Mouse (Mus musculus): ENCODE measurements at regions not wholly inside any gene's neighbourhood (a gene's known extent, or its start where the extent isn't known, plus 50 kb on each side); places are given as distances from the start of the nearest gene placed in this dataset.

DNA sequence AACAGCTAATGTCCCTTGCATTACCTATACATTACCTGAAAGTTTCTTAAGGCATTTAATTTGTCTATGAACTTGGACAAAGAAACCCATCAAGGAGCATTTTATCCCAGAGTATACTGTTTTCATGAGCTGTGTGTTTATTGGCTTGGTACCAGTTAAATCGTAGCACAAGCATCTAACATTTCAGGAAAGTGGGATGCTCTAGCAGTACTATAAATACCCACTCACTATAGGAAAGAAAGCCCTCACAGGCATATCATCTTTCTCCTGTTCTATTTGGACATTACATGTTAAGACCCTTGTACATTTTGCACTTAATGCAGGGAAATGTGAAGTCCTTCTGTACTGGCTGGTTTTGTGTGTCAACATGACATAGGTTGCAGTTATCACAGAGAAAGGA lies 163.9 kb downstream of the Ptprc start:
- ATAC-seq = no peak
- WGBS = 93% methylated on average over 1 of the region's 1 CpGs
- no peak overlapping the region for H3K4me2 ChIP-seq (ENCODE audit: low read length)
- H3K27ac ChIP-seq (ENCODE audit: low read length) = no peak overlapping the region
- no peaks in the 10 kb centered on the region for H3K36me3 ChIP-seq (ENCODE audit: control insufficient read depth, insufficient read depth, low read length)
- no peaks in the 10 kb centered on the region for H3K4me1 ChIP-seq (ENCODE audit: control insufficient read depth, insufficient read depth, low read length)
- no peak overlapping the region for H3K9ac ChIP-seq (ENCODE audit: low read depth, low read length)
- H3K4me3 ChIP-seq (ENCODE audit: low read depth, low read length) = no peak overlapping the region
- H3K27me3 ChIP-seq (ENCODE audit: control insufficient read depth, insufficient read depth, low read depth, low read length) = no peaks in the 10 kb centered on the region
- no peaks in the 10 kb centered on the region for H3K9me3 ChIP-seq (replicated peaks; ENCODE audit: control insufficient read depth, low read length, poor library complexity, severe bottlenecking)

DNA sequence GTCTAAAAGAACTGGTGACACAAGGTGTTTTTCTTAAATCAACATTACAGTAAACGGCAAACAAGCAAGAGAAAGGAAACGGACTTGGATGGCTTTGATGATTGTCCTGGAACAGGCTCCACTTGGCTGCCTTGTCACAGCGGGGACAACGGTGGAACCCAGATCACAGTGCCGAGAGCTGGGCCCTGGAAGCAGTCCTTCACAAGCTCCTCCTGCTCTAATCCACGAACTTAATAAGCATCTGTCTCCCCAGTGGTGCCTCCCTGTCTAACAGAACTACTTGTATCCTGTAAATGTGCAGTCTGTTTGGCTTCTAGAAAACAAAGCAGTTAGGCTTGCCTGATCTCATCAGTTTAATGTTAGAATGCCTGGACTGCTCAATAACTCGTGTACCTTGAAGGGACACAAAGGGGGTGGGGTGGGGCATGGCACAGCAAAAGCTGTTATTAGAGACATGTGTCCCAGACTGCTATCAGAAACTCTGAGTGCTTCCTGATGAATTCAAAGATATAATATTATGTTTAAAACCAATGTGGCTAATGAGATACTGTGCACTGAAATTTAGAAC lies 164.5 kb downstream of the Ptprc start:
- Histone ChIP-seq H3K27ac (ENCODE audit: low read length) (no peak overlapping the region), H3K4me3 (ENCODE audit: low read depth, low read length) (no peak overlapping the region), H3K4me1 (ENCODE audit: control insufficient read depth, insufficient read depth, low read length) (no peaks in the 10 kb centered on the region), H3K27me3 (ENCODE audit: control insufficient read depth, insufficient read depth, low read depth, low read length) (no peaks in the 10 kb centered on the region), H3K9me3 (replicated peaks; ENCODE audit: control insufficient read depth, low read length, poor library complexity, severe bottlenecking) (no peaks in the 10 kb centered on the region), H3K4me2 (ENCODE audit: low read length) (no peak overlapping the region), H3K36me3 (ENCODE audit: control insufficient read depth, insufficient read depth, low read length) (no peaks in the 10 kb centered on the region), H3K9ac (ENCODE audit: low read depth, low read length) (no peak overlapping the region)
- no peak for ATAC-seq
- 53% methylated on average over 7 of the region's 7 CpGs for WGBS

- H3K4me3 ChIP-seq (ENCODE audit: low read depth, low read length) = no peak overlapping the region
- 51% methylated on average over 1 of the region's 1 CpGs for WGBS
- ATAC-seq = no peak
- no peak overlapping the region for H3K9ac ChIP-seq (ENCODE audit: low read depth, low read length)
- no peaks in the 10 kb centered on the region for H3K4me1 ChIP-seq (ENCODE audit: control insufficient read depth, insufficient read depth, low read length)
- no peaks in the 10 kb centered on the region for H3K36me3 ChIP-seq (ENCODE audit: control insufficient read depth, insufficient read depth, low read length)
- H3K27ac ChIP-seq (ENCODE audit: low read length) = no peak overlapping the region
- no peaks in the 10 kb centered on the region for H3K27me3 ChIP-seq (ENCODE audit: control insufficient read depth, insufficient read depth, low read depth, low read length)
- no peaks in the 10 kb centered on the region for H3K9me3 ChIP-seq (replicated peaks; ENCODE audit: control insufficient read depth, low read length, poor library complexity, severe bottlenecking)
- H3K4me2 ChIP-seq (ENCODE audit: low read length) = no peak overlapping the region
Measured at GRCm38 (mm10) chr1:138006811-138007210, 168.7 kb downstream of the Ptprc start.

DNA sequence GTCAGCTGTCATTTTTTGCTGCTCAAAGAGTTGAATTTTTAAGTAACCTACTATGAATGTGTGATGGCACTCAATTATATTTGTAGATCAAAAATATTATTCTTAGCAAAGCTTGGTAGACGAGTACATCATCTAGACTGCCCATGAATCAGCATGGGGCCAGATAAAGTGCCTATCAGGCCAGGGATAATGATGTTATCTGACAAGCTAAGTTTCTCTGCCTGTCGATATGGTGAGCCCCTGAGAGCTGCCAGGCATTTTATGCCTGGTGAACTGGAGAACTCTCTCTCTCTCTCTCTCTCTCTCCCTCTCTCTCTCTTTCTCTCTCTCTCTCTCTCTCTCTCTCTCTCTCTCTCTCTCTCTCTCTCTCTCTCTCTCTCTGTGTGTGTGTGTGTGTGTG lies 171.2 kb downstream of the Ptprc start:
- Histone ChIP-seq H3K4me2 (ENCODE audit: low read length) (no peak overlapping the region), H3K36me3 (ENCODE audit: control insufficient read depth, insufficient read depth, low read length) (no peaks in the 10 kb centered on the region), H3K9ac (ENCODE audit: low read depth, low read length) (no peak overlapping the region), H3K27me3 (ENCODE audit: control insufficient read depth, insufficient read depth, low read depth, low read length) (no peaks in the 10 kb centered on the region), H3K27ac (ENCODE audit: low read length) (no peak overlapping the region), H3K9me3 (replicated peaks; ENCODE audit: control insufficient read depth, low read length, poor library complexity, severe bottlenecking) (no peaks in the 10 kb centered on the region), H3K4me1 (ENCODE audit: control insufficient read depth, insufficient read depth, low read length) (no peaks in the 10 kb centered on the region), H3K4me3 (ENCODE audit: low read depth, low read length) (no peak overlapping the region)
- WGBS = 39% methylated on average over 2 of the region's 2 CpGs
- no peak for ATAC-seq

DNA sequence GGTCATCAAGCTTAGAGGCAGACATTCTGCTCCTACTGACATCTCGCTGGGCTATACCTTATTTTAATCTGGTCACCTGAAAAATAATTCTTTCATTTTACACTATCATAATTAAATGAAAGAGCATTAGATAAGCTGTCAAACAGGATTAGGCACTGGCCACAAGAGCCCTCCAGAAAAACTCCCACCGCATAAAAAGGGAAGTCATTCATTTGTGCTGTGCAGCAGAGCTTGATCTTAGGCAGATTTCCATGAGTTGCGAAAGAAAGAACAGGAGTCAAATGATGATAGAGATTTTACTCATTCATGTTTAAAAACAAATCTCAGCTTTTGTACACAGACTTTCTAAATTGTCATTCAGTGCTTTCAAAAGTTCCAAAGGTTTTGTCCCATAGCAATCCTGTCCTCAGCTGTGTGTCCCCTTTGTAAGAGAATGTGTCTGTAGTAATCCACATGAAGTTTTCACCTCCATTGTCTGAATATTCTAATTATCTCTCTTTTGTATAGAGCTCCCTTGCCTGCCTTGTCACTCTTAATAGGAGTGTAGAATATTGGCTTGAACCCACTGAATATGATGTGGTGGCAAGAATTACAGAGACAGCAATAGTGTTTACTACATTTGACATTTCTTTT lies 176.1 kb downstream of the Ptprc start:
- Histone ChIP-seq H3K27ac (ENCODE audit: low read length) (no peak overlapping the region), H3K4me2 (ENCODE audit: low read length) (no peak overlapping the region), H3K36me3 (ENCODE audit: control insufficient read depth, insufficient read depth, low read length) (no peaks in the 10 kb centered on the region), H3K4me1 (ENCODE audit: control insufficient read depth, insufficient read depth, low read length) (no peaks in the 10 kb centered on the region), H3K9me3 (replicated peaks; ENCODE audit: control insufficient read depth, low read length, poor library complexity, severe bottlenecking) (no peaks in the 10 kb centered on the region), H3K4me3 (ENCODE audit: low read depth, low read length) (no peak overlapping the region), H3K9ac (ENCODE audit: low read depth, low read length) (no peak overlapping the region), H3K27me3 (ENCODE audit: control insufficient read depth, insufficient read depth, low read depth, low read length) (no peaks in the 10 kb centered on the region)
- 25% methylated on average over 3 of the region's 3 CpGs for WGBS
- ATAC-seq = no peak

DNA sequence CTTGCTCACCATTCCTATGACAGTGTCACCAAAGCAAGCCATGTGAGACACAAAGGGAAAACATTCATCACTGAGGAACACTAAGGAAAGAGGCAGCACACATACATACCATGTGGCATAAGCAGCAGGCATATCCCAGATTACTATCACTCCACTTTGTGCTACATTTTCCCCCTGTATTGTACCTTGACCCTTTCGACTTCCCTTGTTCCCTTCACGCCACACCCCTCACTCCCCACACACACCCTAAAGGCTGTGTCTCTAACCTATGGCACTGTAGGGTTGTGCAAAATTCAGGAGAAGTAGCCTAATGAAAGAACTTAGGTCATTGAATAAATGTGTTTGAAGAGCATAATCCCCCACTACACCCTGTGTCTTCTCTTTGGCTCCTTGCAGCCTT lies 179.5 kb downstream of the Ptprc start:
- no peaks in the 10 kb centered on the region for H3K4me1 ChIP-seq (ENCODE audit: control insufficient read depth, insufficient read depth, low read length)
- H3K9ac ChIP-seq (ENCODE audit: low read depth, low read length) = no peak overlapping the region
- no peaks in the 10 kb centered on the region for H3K9me3 ChIP-seq (replicated peaks; ENCODE audit: control insufficient read depth, low read length, poor library complexity, severe bottlenecking)
- WGBS = 70% methylated on average over 2 of the region's 2 CpGs
- ATAC-seq = no peak
- H3K4me3 ChIP-seq (ENCODE audit: low read depth, low read length) = no peak overlapping the region
- H3K36me3 ChIP-seq (ENCODE audit: control insufficient read depth, insufficient read depth, low read length) = no peaks in the 10 kb centered on the region
- no peak overlapping the region for H3K27ac ChIP-seq (ENCODE audit: low read length)
- H3K4me2 ChIP-seq (ENCODE audit: low read length) = no peak overlapping the region
- H3K27me3 ChIP-seq (ENCODE audit: control insufficient read depth, insufficient read depth, low read depth, low read length) = no peaks in the 10 kb centered on the region

DNA sequence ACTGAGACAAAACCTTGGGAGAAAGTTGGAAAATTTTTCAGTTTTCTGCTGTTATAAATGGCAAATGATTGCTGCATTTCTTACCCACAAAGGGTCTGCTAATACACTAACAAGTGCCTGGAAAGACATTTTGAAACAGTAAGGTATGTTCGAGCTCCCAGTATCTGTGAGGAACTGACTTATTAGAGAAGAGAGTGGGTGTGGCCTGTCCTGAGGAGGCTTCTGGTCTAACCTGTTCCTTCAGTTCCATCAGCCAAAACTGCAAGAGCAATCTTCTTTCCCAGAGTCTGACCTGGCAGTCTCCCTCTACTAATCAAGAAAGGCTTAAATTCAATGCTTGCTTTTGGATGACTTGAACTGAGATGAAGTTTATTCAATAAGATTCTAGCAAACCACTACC lies 183.6 kb downstream of the Ptprc start:
- Histone ChIP-seq H3K36me3 (ENCODE audit: control insufficient read depth, insufficient read depth, low read length) (no peaks in the 10 kb centered on the region), H3K9ac (ENCODE audit: low read depth, low read length) (no peak overlapping the region), H3K27ac (ENCODE audit: low read length) (no peak overlapping the region), H3K4me2 (ENCODE audit: low read length) (no peak overlapping the region), H3K4me1 (ENCODE audit: control insufficient read depth, insufficient read depth, low read length) (no peaks in the 10 kb centered on the region), H3K27me3 (ENCODE audit: control insufficient read depth, insufficient read depth, low read depth, low read length) (no peaks in the 10 kb centered on the region), H3K4me3 (ENCODE audit: low read depth, low read length) (no peak overlapping the region), H3K9me3 (replicated peaks; ENCODE audit: control insufficient read depth, low read length, poor library complexity, severe bottlenecking) (no peaks in the 10 kb centered on the region)
- no peak for ATAC-seq
- WGBS = 87% methylated on average over 1 of the region's 1 CpGs

DNA sequence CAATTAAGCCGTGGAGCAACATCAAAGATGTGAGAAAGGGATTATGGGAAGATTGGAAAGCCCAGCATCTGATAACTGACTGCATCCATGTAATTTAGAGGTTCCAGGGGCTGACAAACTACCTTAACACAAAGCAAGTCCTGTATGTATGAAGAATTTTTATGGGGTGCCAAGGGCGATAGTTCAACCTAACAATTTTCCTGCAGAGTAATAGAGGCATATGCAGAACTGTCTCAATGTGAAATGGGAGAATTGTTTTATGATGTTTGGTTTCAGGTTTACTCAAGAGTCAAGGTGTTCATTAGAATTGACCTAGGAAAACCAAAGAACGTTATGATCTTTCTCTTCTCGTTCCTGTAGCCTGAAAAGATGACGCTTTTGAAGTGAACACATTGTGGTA lies 184.1 kb downstream of the Ptprc start:
- Histone ChIP-seq H3K27ac (ENCODE audit: low read length) (no peak overlapping the region), H3K4me3 (ENCODE audit: low read depth, low read length) (no peak overlapping the region), H3K4me2 (ENCODE audit: low read length) (no peak overlapping the region), H3K4me1 (ENCODE audit: control insufficient read depth, insufficient read depth, low read length) (no peaks in the 10 kb centered on the region), H3K9me3 (replicated peaks; ENCODE audit: control insufficient read depth, low read length, poor library complexity, severe bottlenecking) (no peaks in the 10 kb centered on the region), H3K27me3 (ENCODE audit: control insufficient read depth, insufficient read depth, low read depth, low read length) (no peaks in the 10 kb centered on the region), H3K36me3 (ENCODE audit: control insufficient read depth, insufficient read depth, low read length) (no peaks in the 10 kb centered on the region), H3K9ac (ENCODE audit: low read depth, low read length) (no peak overlapping the region)
- no peak for ATAC-seq
- 92% methylated on average over 5 of the region's 5 CpGs for WGBS

- Histone ChIP-seq H3K9ac (ENCODE audit: low read depth, low read length) (no peak overlapping the region), H3K27ac (ENCODE audit: low read length) (peak overlapping the region; percentile 42; the same call in 1 of the 2 replicates), H3K9me3 (replicated peaks; ENCODE audit: control insufficient read depth, low read length, poor library complexity, severe bottlenecking) (no peaks in the 10 kb centered on the region), H3K27me3 (ENCODE audit: control insufficient read depth, insufficient read depth, low read depth, low read length) (no peaks in the 10 kb centered on the region), H3K36me3 (ENCODE audit: control insufficient read depth, insufficient read depth, low read length) (no peaks in the 10 kb centered on the region; the same call in 1 of the 2 replicates), H3K4me3 (ENCODE audit: low read depth, low read length) (no peak overlapping the region), H3K4me2 (ENCODE audit: low read length) (no peak overlapping the region), H3K4me1 (ENCODE audit: control insufficient read depth, insufficient read depth, low read length) (peaks cover 5% of the 10 kb centered on the region)
- ATAC-seq = no peak
- WGBS = 65% methylated on average over 3 of the region's 3 CpGs
Measured at GRCm38 (mm10) chr1:137973406-137973805, 202.1 kb downstream of the Ptprc start.
